Mouse (Mus musculus) left cerebral cortex, postnatal 4 days (tissue): ENCODE results near the gene Ecsit. TPM values are rescaled to one million over a fixed set of nuclear protein-coding genes. Genes with fewer than 3 reads are reported as not detected.
A peak's percentile ranks its signal among the peaks of the same experiment; 100 is the strongest.

ENCODE experiments used
- DNase-seq: peaks from one replicate; pipeline ENCODE4 v3.0.0-alpha.2; 2022
- intact Hi-C: fragments of 180-260 bp; cut with DNase I; formaldehyde crosslinking; loops from one replicate; pipeline ENCODE4 v1.15.1; 2025
- microRNA-seq: library from miRNA; unstranded; fragments of <30 nt; microRNA quantifications from one replicate; pipeline ENCODE4 v1.2.0, GENCODE M21; 2022
- total RNA-seq, 2 experiments: library from RNA; stranded (reverse); gene quantifications; 2 replicates each; pipeline ENCODE4 v1.2.3; 2021

Gene Ecsit
- total RNA-seq, 2 experiments from 2014 or later: 43.2 to 44.6 TPM

DNA sequence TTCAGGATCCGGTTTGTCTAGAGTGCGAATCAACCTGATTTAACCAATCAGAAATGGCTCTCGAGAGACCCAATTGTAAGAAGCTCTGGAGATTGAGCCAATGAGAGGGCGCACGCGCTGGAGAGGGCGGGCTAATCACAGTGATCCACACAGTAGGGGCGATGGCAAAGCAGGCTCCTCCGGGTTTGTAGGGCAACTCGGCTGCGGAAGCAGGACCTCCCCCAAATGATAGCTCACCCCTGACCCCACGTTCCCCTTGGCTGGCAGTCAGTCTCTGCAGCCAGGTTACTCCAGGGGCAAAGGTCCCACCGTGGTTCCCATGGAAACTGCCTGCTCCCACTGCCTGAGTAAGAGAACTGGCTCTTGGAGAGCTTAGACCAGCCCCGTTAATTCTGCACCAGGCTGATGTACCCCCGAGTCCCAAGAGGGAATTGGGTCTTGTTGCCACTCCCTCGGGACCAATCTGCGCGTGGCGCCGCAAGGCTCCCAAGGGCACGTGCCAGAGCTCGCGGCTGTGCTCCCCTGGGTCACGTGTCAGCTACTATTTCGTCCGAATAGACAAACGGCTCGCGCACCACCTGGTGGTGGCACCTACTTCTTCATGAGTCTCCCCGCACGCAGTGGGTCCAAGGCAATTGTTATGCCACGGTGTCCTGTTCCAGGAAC is 30.7 kb downstream of the Ecsit start:
- intact Hi-C loops: no loop called here
- DNase-seq: peak; percentile 87

DNA sequence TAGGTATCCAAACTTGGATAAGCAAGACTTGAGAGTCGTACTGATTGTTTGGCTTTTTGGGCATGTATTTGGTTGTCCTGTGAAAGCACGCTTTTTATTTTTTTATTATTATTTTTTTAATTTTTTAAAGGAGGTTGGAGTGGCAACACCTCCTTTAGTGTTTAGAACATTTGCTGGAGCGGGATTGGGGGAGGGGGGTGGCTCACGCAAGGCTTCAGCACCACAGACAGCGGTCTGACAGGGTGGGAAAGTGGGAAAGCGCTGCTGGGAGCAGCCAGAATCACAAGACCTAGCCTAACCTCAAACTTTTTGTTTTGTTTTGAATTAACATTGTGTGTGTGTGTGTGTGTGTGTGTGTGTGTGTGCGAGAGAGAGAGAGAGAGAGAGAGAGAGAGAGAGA is 31.6 kb downstream of the Ecsit start:
- intact Hi-C loops: no loop called here
- DNase-seq: no peak

DNA sequence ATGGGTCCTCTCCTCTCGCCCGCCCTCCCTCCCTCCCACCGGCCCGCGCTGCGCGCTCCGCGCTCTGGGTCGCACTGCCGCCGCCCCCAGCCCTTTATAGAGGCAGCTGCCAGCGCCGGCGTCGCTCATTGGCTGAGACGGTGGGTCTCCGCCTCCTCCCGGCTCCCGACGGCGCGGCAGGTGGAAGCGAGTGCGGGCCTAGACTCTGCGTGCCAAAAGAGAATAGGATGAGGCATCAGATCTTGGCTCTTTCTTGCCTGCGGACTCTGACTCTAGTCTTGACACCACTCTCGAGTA is 33.3 kb downstream of the Ecsit start, which contains the start of gene Elavl3:
TSS of gene Elavl3 (minus strand) at position 66 of the 297 bp plus-strand sequence.
- DNase-seq: peak; percentile 95
- intact Hi-C loops: no loop called here

DNA sequence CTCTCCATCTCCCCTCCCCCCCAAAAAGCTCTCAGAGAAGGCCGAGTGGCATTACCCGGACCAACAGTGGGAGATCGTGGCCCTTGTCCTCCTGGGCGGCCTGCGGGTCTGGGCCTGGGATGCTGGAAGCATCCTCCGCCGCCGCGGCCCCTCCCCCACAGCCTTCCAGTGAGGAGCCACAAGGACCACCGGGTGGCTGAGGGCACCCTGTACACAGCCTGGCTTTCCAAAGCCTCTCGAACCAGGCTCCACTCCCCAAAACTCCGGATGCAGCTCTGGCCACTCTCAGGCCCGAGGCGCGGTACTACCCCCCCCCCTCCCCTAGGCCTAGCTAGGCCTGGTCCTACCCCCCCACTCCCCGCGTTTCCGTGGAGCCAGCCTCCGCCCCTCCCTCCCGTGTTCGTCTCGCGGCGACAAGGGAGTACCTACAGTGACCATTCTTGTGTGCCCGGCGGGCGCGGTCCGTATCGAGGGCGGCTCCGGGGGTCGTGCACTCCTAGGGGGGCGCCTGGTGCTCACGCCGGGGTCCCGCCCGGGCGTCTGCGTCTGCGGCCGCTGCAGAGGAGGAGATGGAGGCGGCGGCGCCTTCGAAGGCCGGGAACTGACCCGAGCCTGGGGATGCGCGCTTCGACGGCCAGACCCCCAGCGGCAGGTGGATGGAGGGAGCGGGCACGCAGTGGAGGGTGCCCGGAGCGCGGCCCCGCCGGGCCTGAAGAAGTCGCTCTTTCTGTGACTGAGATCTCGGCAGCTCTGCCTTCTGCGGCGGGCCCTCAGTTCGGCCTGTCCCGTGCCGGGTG is 33.9 kb downstream of the Ecsit start:
- peak; percentile 56 for DNase-seq
- intact Hi-C loops: no loop called here

DNA sequence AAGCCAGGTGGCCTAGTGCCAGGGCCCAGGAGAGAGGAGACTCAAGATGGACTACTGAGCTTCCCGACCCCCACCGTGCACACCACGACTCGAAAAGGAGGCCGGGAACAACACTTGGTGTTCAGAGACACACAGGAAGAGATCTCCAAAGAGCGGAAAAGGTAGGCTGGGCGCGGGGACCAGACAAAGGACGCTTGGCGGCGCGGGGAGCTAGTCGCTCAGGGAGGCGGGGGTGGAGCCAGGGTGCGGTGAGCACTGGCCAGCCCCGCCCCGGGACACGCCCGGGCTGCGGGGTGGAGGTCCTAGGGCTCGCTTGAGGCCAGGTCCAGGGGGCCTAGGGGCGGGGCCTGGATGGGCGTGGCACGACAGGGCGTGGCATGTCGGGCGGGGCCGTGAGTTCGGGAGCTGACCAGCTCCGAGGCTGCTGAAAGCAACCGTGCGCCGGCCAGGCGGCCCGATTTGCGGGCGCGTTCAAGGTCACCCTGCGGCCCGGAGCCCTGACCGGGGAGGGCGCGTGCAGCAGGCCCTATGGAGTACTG is 34.8 kb downstream of the Ecsit start:
- DNase-seq: peak; percentile 87
- intact Hi-C loops: no loop called here

DNA sequence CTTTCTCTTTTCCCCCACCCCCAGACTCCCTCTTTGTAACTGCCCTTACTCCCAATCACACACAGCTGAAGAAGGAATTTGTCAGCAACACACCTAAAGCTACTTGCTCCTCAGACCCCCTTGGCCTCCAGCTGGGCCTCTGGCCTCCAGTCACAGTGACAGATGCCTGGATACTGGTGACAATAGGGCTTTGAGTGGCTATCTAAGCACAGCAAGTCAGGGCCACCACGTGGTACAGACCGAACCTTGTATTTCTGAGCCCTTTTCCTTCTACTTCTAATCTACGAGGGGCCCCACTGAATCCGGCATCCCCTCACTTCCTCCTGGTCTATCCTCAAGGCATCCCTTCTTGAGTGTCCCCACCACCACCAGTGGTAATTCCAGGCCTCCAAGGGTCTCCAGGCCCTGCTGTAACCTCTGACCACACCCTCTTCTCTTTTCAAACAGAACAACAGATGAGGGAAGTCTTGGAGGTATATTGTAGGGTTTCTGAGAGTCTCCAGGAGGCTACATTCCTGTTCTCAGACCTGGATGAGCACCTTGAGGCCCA is 35.4 kb downstream of the Ecsit start:
- peak; percentile 81 for DNase-seq
- intact Hi-C loops: no loop called here

DNA sequence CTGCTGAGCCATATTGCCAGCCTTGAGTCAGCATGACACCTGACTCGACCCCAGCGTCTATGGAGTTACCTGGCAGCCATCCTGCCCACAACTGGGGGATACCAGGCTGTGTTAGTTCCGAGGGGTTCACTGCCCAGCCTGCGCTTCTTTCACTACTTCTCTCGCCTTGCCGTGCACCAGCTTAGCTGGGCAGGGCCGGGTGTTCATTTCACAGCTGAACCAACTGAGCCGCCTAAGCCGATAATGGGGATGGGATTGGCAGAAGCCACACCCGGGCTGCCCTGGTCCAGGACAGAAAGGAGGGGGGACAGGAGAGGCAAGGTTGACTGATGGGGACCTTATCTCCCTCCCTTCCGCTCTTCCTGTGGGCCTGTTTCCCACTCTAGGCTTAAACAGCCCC is 35.9 kb downstream of the Ecsit start:
- intact Hi-C loops: no loop called here
- DNase-seq: peak; percentile 63

DNA sequence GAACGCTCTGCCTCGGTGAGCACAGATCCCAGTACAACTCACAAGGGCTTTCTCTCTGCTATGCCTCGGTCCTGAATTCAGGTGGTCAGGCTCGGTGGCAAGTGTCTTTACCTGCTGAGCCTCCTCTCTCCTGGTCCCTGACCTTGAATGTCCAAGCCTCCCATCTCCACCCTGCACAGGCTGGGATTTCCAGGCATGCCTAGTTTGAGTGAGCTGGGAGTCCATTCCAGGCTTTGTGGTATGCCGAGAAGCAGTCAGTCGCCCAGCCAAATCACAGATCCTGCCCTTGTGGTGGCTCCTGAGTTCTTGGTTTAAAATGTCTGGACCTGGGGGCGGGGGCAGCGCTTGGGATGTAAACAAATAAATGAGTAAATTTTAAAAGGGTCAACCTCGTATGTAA is 37.9 kb downstream of the Ecsit start:
- no peak for DNase-seq
- intact Hi-C loops: no loop called here

DNA sequence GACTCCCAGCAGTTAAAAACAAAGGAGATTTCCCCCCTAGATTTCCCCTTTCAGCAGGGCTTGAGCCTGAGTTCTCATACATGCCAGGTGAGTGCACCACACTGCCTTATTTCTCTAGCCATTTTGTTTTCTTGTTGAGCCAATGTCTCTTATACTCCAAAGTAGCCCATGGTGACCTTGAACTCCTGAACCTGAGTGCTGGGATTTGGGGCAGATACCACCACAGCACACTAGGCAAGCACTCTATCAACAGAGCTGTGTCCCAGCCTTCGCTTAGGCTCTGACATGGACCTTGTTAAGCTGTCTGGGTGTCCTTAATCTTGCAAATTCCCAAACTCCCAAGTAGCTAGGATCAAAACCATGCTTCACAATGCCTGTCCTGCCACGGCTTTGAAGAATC is 43.4 kb downstream of the Ecsit start:
- no peak for DNase-seq
- intact Hi-C loops: no loop called here

DNA sequence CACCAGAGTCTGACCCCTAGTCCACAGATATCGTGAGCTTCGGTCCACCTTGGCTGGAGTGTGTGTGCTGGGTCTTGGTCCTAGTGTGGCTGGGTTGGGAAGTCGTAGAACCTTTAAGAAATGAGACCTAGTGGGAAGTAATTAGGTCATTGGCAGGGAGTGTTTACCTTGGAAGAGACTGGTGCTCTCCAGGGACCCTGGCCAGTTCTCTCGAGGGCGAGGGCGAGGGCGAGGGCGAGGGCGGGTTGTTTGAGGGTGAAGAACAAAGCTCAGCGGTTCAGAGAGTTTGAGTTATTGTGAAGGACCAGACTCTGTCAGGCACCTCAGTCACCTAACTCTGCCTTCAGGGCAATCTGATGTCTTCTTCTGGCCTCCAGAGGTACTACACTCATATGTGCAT is 47.4 kb downstream of the Ecsit start:
- no peak for DNase-seq
- intact Hi-C loops: no loop called here

DNA sequence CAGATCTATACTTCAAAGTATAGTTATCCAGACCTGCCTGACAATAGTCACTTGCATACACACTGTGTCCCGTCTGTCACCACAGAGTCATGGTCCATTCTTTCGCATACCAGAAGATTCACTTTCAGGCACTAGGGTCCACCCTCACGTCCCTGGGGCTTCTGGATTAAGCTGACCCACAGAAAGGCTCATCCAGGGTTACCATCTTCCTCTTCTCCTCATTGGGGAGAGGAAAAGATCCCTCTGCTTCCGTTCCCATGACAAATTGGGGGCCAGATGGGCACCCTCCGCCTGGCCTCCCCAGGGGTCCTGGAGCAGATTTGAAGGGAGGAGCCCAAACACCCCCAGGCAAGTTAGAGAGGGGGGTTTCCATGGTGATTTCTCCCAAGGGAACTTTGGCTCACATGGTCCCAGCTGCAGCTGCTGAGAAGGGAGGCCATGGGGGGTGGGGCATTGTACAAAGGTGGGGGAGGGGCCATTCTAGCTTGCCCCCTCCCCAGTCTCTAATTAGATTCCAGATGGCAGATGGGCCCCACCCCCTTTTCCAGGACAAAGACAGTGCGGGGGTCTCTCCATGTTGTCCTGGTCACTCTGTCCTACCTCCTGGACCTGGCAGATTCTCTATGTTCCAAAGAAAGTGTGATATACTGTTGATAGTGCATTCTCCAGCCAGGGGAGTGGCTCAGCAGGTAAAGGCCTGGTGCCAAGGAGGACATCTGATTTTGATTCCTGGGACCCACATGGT is 49.8 kb downstream of the Ecsit start:
- DNase-seq: peak; percentile 77
- intact Hi-C loops: no loop called here

DNA sequence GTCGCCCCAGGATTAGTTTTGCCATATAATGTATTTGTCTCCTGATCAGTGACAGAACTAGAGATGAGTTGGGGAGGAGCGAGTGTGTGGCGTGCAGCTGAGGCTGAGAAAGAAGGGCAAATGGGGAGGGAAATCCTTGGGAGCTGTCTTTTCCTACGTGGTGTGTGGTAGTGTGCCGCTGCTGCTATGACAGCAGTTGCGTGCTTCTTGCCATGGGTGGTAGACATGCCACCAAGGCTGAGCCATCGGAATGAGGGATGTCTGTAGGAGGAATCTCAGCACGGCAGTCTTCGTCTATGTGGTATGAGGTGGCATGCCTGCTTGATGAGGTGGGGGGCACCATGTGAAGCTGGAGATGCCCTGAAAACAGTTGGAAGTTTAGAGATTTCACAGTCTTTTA is 54.9 kb downstream of the Ecsit start:
- intact Hi-C loops: no loop called here
- DNase-seq: no peak

DNA sequence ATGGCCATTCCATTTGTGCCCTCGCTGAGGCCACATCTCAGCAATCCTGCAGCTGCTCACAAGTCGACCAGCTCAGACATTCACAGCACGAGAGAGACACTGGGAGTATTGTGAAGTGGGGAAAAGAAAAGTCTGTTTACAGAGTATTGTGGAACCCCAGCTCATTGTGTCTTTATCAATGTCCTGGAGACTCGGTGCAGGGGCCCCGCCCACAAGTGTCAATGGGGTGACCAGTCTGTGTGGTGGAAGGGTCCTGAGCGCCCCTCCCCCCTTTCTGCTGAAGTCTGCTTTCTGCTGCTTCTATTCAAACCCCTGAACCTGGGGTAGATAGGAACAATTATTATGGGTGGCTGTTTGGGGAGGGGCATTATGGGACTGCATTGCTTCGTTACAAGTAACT is 56.8 kb downstream of the Ecsit start:
- intact Hi-C loops: no loop called here
- no peak for DNase-seq

DNA sequence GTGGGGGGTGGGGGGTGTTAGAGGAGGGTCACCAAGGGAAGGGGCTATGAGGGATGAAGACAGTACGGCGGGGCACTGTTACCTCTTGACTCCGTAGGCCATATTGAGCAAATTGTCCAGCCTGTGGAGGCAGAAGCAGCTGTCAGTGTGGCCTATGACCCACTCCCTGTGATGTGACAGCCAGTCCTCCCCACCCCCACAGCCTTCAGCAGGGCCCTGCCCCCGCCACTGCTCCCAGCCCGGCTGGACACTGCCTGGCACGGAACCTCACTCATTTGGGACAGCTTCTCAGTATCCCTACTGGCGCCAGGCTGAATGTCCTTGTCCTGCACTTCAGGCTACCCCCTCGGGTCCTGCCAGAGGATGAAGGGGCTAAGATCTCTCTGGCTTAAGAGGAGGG is 60.6 kb downstream of the Ecsit start:
- intact Hi-C loops: no loop called here
- DNase-seq: no peak

Small RNA genes lying within 50 kb of the gene (microRNA-seq; reads per million reads assigned to microRNA genes)
- gene Mir7084: 1.2 reads per million

Other genes starting within 250 kb of the Ecsit start
- not detected for gene Angptl8, start 249.9 kb downstream of the Ecsit start, total RNA-seq
- 10 to 100 TPM; 28.9 to 29.2 TPM for gene Dock6, start 232.8 kb downstream of the Ecsit start, total RNA-seq
- 10 to 100 TPM; 31.1 to 41.1 TPM for gene Rab3d, start 167.2 kb downstream of the Ecsit start, total RNA-seq
- 10 to 100 TPM; 18.5 to 20.8 TPM for gene Ccdc159, start 158.0 kb downstream of the Ecsit start, total RNA-seq
- gene Tmem205, start 157.9 kb downstream of the Ecsit start, total RNA-seq: 10 to 100 TPM; 28.1 to 31.6 TPM
- 100 to 1,000 TPM; 199 to 225 TPM for gene Plppr2, start 148.4 kb downstream of the Ecsit start, total RNA-seq
- 10 to 100 TPM; 11.8 to 12.6 TPM for gene Swsap1, start 129.7 kb downstream of the Ecsit start, total RNA-seq
- gene Epor, start 121.9 kb downstream of the Ecsit start, total RNA-seq: 1 to 10 TPM; 1.9 to 2.4 TPM
- gene Rgl3, start 96.0 kb downstream of the Ecsit start, total RNA-seq: 1 to 10 TPM in 1 of 2 experiments, under 1 TPM in 1; 0.90 to 1.4 TPM
- gene Ccdc151, start 82.8 kb downstream of the Ecsit start, total RNA-seq: 1 to 10 TPM; 6.2 to 6.9 TPM
- 10 to 100 TPM; 89.6 to 95.2 TPM for gene Prkcsh, start 82.6 kb downstream of the Ecsit start, total RNA-seq
- 100 to 1,000 TPM; 365 to 366 TPM for gene Elavl3, start 33.4 kb downstream of the Ecsit start, total RNA-seq
- not detected for gene Gm49318, start 14.2 kb downstream of the Ecsit start, total RNA-seq
- gene Zfp653, start 14.1 kb downstream of the Ecsit start, total RNA-seq: 10 to 100 TPM; 28.6 to 30.1 TPM
- gene Cnn1, start 13.8 kb upstream of the Ecsit start, total RNA-seq: under 1 TPM in 1 of 2 experiments, not detected in 1; 0.44 TPM
- 10 to 100 TPM; 65.7 to 66.6 TPM for gene Elof1, start 31.7 kb upstream of the Ecsit start, total RNA-seq
- gene Acp5, start 50.3 kb upstream of the Ecsit start, total RNA-seq: under 1 TPM; 0.26 to 0.38 TPM
- gene Pigyl, start 71.4 kb upstream of the Ecsit start, total RNA-seq: 10 to 100 TPM; 37.4 to 38.1 TPM
- gene Zfp872, start 102.7 kb upstream of the Ecsit start, total RNA-seq: under 1 TPM; 0.78 to 0.83 TPM
- gene Zfp809, start 140.3 kb upstream of the Ecsit start, total RNA-seq: 10 to 100 TPM; 12.8 to 13.7 TPM
- gene Zfp599, start 174.5 kb upstream of the Ecsit start, total RNA-seq: 1 to 10 TPM; 5.0 to 6.2 TPM
- gene Zfp810, start 222.2 kb upstream of the Ecsit start, total RNA-seq: 10 to 100 TPM; 24.3 to 24.6 TPM